Mouse (Mus musculus): ENCODE results near the gene Ptgds.

The Ptgds gene

DNA sequence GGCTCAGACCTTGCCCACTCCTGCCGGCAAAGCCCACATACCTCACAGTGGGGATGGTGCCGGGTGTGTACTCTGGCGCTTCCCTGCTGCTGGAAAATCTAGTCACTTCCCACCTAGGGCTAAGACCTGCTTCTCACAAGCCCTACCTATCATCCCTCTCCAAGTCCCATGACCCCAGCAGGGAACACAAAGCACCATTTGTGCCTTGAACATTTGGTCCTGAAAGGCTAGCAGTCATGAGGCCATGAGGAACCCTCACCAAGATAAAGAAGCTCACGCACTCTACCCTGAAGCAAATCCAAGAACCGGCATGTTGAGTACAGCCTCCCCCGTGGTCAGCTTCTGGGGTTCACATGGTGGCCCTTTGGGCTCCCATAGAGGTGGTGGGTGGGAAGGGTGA lies at the start of gene Ptgds:
Gene Ptgds, minus strand, starts transcription at position 78 of the 400 bp plus-strand sequence.
- DNase-seq, result peak; percentile 97

DNA sequence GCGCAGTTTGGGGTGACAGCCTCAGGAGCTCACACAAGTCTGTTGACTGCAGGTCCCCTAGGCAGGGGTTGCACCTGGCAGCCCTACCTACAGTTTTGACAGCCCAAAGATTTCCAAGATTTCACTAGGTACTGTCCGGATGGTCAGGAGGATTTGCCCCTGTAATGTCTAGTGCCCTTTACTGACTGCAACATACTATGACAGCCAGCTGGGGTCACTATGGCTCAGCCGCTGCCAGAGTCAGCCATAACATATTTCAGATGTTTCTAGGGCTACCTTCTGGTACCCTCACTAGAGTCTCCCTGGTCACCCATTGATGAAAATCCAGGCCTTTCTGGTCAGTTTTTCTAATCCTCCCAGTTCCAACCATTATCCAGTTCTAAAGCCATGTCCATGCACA lies 40.1 kb upstream of the Ptgds start:
- no peak for DNase-seq

DNA sequence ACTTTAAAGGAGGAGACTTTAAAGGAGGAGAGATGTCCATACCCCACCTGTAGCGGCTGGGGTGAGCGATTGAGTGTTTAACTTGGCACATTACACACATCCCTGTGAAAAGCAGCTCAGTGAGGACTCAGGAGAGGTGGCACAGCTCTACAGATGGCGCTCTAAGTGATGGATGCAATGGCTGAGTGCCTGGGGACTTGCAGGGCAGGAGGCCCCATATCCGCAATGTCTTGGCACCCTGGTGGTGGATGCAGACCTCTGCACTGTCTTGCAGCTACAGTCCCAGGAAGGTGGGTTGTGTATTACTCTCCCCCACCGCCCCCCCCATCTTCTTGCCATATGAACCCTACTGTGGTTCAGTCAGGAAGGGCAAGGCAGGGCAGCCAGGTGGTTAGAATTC lies 37.1 kb upstream of the Ptgds start:
- no peak for DNase-seq

DNA sequence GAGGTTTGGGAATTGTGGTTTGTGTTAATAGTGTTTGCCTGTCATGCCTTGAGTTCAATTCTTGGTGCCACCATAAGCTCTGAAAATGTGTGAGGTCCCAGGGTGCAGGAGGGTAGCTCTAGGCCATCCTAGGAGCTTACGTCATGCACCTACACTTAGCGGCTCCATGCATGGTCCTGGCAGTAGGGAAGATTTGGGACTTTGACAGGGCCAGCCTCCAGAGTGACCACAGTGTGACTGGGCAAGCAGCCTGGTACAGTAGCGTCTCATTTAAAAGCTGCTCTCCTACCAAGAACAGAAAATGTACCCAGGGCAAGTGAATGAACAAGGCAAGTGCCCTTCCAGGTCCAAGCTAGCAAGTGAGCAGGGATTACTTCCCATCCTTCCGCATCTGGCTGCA lies 36.0 kb upstream of the Ptgds start:
- DNase-seq, result no peak

DNA sequence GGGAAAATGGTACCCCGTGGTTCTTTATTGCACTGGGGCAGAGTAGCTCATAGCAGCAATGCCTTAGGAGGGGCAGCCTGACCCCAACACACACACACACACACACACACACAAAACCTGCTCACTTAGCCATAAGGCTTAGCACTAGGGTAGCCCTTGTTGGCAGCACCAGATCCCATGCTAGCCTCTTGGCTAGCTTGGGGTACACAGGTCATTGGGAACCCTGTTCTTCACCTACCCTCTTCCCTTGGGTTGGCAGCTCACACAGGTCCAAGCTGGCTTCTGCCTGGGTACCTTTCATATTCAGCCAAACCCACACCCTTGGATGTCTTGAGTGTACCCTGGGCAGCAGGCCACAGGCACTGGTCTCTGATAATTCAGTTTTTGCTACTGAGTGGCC lies 35.2 kb upstream of the Ptgds start:
- no peak for DNase-seq

DNA sequence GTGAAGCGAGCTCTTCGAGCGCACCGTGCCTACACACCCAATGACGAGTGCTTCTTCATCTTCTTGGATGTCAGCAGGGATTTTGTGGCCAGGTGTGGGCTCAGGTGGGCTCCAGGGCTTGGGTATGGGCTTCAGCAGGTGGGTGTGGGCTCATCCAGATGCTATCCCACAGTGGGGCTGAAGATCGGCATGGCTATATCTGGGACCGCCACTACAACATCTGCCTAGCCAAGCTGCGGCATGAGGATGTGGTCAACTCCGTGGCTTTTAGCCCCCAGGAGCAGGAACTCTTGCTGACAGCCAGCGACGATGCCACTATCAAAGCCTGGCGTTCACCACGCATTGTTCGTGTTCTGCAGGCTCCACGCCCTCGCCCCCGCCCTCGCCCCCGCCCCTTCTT lies 34.7 kb upstream of the Ptgds start:
- no peak for DNase-seq

DNA sequence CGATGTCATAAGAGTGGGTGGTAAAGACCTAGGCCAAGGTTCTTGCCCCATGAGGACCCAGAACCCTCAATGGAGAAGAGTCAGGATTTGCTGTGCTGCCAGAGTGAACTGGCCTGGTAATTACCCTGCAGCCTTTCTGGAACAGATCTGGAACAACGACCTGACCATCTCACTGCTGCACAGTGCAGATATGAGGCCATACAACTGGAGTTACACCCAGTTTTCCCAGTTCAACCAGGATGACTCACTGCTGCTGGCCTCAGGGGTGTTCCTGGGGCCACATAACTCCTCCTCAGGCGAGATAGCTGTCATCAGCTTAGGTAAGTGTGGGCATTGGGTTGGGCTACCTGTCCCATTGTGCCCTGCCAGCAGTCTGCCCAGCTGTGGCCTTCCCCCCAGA lies 32.9 kb upstream of the Ptgds start:
- no peak for DNase-seq

DNA sequence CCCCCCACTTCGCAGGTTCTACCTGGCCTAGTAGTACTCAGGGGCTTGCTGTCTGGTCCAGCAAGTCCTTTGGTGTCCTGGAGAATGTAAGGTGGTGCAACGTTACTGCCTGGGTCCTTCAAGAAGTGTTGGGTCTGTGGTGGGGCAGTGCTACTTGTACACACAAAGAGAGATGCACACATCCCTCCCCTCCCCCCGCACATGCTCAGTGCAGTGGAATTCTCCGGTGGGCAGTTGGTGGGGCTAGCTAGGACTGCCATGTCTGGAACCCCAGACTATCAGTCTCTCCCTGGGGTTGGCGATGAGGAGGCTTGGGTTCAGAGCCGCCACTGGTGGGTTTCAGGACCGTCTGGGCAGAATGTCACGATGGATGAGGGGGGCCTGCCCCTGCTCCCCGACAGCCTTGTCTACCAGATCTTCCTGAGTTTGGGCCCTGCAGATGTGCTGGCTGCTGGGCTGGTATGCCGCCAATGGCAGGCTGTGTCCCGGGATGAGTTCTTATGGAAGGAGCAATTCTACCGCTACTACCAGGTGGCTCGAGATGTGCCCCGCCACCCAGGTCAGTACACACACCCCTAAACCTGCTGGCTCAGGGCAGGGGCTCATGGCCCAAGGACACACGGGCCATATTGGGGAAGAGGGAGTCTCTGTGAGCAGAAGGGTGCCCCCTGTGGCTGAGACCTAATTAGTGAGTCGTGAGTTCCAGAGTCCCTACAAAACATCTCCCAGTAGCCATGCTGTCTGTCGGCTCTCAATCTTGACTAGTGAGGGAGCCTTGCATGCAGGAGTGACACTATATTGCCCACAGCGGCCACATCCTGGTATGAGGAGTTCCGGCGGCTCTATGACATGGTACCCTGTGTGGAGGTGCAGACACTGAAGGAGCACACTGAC lies 32.0 kb upstream of the Ptgds start, which contains the start of gene C8g:
Gene C8g, minus strand, starts transcription at position 127 of the 894 bp plus-strand sequence.
- DNase-seq, result no peak

DNA sequence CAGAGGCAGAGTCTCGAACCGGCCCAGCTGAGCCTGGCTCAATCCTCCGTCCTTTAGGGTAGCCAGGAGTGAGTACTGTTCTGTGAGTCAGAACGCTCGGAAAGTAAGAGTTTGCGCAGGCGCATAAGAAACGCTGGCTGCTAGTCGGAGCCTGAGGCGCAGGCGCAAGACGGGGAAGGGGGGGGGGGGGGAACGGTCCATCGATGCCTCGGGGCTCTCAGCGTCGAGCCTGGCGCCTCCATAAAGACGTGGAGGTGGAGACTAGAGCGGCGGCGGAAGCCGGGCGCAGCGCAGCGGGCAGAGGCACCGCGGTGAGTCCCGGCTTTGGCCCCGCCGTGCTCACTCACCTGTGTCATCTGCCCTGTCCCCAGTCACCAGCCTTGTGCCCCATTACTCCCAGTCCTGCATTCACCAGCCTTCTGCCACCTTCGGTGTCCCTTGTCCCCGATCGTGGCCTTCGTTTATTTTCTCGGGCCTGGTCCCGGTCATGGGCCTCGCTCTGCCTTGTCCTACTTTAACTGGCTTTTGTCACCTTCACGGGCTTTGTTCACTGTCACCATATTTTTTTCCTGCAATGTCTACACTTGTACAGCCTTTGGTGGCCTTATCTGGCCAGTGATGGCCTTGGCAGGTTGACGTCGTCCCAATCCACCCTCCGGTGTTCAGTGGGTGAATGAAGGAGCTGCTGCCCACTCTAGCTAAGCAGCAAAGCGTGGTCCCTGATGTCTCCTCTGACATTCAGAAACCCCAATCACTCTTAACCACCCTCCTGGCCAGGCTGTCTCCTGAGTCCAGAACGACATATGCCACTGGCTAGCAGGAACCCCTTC lies 30.9 kb upstream of the Ptgds start, which contains the start of gene Fbxw5:
Gene Fbxw5, plus strand, starts transcription at position 175 of the 830 bp plus-strand sequence.
- DNase-seq, result peak; percentile 99

DNA sequence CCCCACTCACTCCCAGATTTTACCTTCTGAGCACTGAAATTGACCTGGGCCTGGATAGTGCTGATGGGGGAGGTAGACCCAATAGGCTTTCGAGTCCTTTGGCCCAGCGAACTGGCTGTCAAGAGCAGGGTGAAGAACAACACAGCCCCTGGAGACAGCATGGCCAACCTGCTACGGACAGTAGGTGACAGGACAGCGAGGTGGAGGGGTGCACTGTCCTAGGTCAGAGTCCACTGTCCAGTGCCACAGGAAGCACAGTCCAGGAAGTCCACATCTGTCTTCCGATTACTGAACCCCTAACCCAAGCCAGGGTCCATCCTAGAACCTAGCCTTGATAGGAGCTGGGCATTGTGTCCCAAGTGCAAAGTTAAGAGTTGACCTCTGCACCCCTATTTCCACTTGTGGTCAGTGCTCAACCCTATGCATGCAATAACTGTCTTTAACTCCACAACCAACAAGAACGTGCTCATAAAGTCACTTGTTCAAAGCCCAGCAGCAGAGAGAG lies 30.3 kb upstream of the Ptgds start:
- peak; percentile 94 for DNase-seq

DNA sequence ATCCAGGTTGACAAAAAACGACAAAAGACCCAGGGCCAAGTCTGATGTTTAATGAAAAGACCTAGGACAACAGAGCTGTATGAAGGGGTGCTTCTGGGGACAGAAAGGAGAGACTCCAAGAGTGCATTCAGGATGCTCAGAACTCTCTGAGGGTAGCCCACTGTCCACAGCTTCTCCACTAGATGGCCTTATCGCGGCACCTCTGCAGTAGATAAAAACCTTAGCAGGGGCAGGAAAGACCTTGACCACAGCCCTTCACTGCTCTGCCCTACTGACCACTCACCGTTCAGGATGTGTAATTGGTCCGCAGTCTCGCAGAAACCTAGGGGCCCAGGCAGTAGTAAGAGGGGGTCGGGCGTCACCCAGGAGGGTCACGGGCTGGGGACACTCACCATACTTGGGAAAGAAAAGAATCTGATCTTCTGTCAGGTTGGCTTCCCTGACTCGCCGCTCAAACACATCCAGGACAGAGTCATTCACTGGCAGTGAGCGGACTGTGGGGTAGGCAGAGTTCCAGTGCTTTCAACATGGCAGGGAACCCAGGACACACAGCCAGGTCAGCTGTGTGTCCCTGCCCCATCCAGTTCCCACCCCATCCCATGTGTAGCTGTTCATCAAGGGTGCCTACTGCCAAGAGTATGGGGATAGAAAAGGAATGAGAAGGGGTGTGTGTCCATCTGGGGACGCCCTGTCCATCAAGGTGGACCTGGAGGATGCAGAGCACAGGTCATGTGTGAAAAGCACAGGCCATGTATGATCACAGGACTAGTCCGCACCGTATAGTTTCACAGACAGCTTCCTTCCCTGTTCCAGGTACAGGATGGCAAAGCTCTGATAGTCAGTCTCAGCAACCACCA lies 29.0 kb upstream of the Ptgds start:
- DNase-seq, result peak; percentile 94

DNA sequence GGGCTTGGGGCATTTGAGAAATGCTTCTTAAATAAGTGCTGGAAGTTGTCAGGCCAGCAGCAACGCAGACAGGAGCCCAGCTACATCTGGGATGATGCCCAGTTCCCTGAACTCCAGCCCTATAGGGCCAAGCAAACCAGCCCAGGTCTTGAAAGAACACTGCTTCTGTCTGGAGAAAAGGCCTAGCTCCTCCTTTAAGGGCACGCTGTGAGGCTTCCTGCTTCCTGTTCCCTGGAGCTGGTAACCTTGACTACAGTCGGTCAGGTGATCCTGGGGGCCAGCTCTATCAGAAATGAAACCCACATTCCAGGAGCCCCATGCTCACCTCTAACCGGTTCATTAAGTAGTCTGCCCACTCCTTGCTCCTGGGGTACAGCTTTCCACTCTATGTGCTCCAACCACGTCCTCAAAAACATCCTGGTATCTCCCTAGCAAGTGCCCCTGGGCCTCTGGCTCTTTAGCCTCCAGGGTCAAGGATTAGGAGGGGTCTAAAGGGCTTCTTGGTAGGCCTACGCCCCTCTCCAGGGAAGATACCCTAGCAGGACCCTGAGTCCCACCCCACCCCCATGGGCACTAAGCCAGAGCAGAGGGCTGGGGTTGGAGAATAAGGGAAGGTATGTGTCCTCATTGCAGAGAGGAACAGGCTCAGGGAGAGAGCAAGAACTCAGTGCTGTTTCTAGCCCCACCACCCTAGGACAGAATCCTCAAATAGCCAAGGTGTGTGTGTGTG lies 28.2 kb upstream of the Ptgds start:
- no peak for DNase-seq

DNA sequence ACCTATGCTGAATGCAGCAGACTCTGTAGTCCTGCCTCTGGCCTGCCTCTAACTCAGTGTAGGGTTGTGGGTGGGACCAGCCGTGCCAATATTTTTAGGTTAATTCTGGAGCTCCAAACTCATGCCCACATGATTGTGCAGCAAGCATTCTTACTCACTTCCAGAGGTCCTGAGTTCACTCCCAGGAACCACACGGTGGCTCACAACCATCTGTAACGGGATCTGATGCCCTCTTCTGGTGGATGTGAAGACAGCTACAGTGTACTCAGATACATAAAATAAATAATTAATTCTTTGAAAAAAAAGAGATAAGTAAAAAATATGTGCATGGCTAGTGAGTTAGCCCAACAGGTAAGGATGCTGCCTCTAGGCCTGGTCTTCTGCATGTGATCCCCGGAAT lies 26.6 kb upstream of the Ptgds start:
- DNase-seq, result no peak

DNA sequence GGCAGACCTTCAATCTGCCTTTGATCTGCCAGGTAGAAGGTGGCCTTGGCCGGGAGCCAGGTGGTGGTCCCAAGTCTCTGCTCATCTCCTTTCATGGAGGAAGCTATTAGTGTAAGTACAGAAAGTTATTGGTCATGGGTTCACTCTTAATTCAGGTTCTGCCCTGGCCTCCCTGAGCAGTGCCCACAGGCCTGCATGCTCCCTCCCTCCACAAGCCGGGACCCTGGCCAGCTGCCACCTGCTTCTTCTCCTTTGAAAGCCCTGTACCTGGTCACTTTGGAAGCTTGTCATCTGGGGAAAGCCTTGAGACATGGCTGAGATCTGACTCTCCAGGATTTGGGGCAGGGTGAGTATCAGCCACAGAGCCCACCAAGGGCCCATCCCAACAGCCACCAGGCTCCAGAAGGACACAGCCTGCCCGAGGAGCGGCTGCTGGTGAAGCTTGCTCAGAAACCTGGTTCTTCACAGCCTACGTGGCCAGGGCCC lies 23.7 kb upstream of the Ptgds start, which contains the start of gene Lcn12:
Gene Lcn12, minus strand, starts transcription at position 436 of the 486 bp plus-strand sequence.
- no peak for DNase-seq

DNA sequence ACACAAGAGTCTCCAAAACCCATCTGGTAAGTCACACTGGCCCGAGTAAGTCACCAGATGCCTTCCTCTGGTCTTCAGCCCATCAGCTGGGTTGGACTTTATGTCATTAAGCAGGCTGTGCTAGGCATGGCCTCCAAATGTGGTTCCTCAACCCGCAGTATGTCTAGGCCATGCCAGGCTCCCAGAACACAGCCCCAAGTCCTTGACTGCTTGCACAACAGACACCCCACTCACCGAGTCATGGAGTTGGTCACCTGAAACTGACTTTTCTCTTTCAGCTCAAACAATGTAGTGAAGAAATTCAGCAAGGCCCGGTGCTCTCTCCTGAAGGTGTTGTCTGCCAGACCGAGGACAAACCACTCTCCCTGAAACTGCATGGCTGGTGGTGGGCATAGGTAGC lies 23.1 kb upstream of the Ptgds start:
- no peak for DNase-seq

DNA sequence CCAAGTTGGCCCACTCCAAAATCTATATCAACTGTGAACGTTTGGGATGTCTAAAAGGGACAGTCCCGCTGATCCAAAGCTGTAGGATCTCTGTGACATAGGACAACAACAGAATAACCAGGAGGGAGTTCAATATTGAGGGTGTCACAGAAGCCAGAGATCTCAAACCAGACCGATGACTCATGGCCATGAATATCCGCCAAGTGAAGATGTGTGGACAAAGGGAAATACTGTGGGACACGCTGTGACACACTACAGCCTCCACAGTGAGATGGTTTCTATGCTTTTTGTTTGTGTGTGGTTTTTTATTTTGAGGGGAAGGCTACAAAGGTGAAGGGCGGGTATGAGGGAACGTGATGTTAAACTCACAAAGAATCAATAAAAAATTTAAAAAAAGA lies 18.8 kb upstream of the Ptgds start:
- no peak for DNase-seq

DNA sequence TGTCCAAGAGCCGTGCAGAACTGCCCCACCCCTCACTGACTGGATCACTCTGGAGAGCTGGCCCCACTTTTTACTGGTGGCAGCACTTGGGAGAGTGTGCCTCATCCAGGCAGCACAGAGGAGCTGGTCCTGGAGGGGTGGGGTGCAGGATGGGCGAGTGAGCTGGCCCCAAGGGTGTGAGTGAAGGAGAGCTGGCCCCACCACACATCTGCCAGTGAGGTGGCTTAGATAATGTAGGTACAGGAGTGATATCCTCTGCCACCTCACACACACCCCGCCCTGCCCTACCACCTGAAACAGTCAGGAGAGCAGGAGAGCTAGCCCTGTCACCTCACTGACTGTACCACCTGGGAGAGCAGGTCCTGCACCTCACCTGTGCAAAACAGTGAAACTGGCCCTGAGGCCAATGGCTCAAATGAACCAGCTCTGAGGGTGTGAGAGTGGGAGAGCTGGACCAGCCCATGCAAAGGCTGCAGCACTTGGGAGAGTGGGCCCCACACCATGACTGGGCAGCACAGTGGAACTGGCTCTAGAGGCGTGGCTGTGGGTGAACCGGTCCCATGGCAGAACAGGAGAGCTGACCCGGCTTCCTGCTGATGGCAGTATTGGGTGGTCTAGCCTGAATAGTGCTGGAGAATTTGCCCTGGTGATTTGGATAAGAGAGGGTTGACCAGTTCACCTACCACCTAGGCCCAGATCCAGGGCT lies 18.3 kb upstream of the Ptgds start:
- DNase-seq, result no peak

DNA sequence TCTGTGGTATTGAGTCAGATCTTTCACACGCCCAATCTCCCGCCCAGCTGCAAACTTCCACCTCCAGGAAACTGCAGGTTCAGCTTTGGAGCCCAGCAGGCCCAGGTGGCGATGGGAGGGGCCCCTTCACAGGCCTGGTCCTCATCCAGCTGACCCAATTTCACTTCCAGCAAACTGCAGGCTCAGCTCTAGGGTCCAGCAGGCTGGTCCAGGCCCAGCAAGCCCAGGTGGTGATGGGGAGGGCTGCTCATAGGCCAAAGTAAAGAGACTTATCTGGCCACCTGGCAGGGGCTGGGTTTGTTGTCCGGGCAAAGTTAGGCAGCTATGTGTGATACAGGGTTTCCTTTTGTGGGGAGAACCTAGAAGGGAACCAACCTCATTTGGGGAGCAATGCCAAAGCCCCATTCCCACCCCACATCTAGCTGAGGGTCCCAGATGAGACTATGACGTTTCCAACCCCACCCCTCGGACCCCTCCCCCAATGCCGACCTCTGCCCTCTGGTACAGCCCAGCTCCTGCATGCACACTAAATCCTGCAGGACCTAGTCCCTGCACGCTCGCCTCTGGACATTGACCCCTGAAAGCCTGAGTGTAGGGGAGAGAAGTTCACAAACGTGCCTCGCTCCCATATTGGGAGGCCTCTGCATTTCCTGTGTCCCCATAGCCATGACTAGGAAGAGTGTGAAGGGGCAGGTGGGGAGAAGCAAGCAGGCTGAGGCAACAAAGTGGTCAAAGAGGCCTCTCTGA lies 15.2 kb upstream of the Ptgds start:
- DNase-seq, result no peak

DNA sequence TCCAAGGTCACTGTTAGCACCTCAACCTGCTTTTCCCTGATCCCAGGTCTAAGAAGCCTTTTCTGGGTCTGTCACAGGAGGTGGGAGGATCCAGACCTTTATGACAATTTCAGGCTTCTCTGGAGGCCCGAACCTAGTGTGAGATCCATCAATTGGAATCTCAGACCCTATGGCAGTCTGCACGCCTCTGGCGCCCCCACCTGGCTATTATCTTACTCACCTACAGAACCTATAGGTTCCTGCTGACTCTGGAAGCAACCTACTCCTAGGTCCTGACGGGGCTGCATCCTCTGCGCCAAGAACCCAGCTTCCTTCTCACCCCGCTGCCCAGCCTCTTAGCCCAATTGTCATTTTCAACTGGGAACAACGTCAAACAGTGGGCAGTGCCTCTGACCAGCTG lies 13.1 kb upstream of the Ptgds start:
- DNase-seq, result no peak

DNA sequence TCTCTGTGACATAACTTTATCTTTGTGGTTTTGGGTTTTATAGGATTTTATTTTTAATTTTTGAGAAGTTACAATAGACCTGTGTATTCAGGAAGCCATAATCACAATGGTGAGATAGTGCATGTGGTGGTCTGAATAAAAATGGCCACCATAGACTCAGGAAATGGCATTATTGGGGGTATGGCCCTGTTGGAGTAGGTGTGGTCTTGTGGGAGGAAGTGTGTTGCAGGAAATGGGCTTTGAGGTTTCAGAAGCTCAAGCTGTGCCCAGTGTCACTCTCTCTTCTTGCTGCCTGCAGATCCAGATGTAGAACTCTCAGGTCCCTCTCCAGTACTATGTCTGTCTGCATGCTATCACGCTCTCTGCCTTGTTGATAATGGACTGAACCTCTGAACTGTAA lies 10.7 kb upstream of the Ptgds start:
- no peak for DNase-seq
